Mouse (Mus musculus) ES-E14 (cell line): ENCODE measurements around the gene Pspn.

Experiments used
- HCFC1 ChIP-seq: IDR thresholded peaks from 2 replicates; pipeline ENCODE4 v1.6.1; 2012; ENCODE audit warnings: low read length, inconsistent platforms, borderline replicate concordance; ENCODE audit not compliant: insufficient read depth
- MAFK ChIP-seq: IDR thresholded peaks from 2 replicates; pipeline ENCODE4 v1.6.1; 2014; ENCODE audit warnings: mild to moderate bottlenecking, low read depth, low read length, inconsistent platforms; ENCODE audit not compliant: insufficient read depth
- ZC3H11A ChIP-seq: IDR thresholded peaks from 2 replicates; pipeline ENCODE4 v1.6.1; 2012; ENCODE audit warnings: low read depth, mild to moderate bottlenecking, inconsistent platforms, low read length, borderline replicate concordance
- ZNF384 ChIP-seq: IDR thresholded peaks from 2 replicates; pipeline ENCODE4 v1.6.1; 2012; ENCODE audit warnings: low read depth, low read length, inconsistent platforms

GRCm38 (mm10) chr17:56976531-56977390 lies 23.1 kb downstream of the Pspn start:
- no peak for TF ChIP-seq HCFC1
- TF ChIP-seq MAFK, result no peak
- no peak for TF ChIP-seq ZC3H11A
- TF ChIP-seq ZNF384, result no peak
